Mouse (Mus musculus) liver, adult 2 months (tissue): ENCODE data around the gene Rps2. TPM values are rescaled to one million over a fixed set of nuclear protein-coding genes. Genes with fewer than 3 reads are reported as not detected.
A peak's percentile ranks its signal among the peaks of the same experiment; 100 is the strongest.

ENCODE experiments used
- DNase-seq: peaks from one replicate; pipeline ENCODE4 v3.0.0-alpha.2; 2011; ENCODE audit warnings: low read depth, low spot score; ENCODE audit errors: extremely low read depth
- H3K27ac ChIP-seq: fragments of 200-500 bp; replicated peaks from 2 replicates; pipeline ENCODE4 v1.5.1; 2012; ENCODE audit warnings: low read depth, mild to moderate bottlenecking, control low read depth, inconsistent platforms, low read length; ENCODE audit not compliant: insufficient read depth
- H3K27me3 ChIP-seq: fragments of 200-500 bp; 2 replicates; pipeline ENCODE4 v1.6.1; 2012; ENCODE audit warnings: mild to moderate bottlenecking, moderate library complexity, low read length, inconsistent platforms; ENCODE audit not compliant: control insufficient read depth, insufficient read depth
- H3K36me3 ChIP-seq: fragments of 200-500 bp; 2 replicates; pipeline ENCODE4 v1.6.1; 2012; ENCODE audit warnings: low read length, inconsistent platforms; ENCODE audit not compliant: control insufficient read depth, insufficient read depth
- H3K4me1 ChIP-seq: fragments of 200-500 bp; 2 replicates; pipeline ENCODE4 v1.6.1; 2011; ENCODE audit warnings: low read length; ENCODE audit not compliant: control insufficient read depth, insufficient read depth
- H3K4me3 ChIP-seq: fragments of 200-500 bp; 2 replicates; pipeline ENCODE4 v1.5.1; 2011; ENCODE audit warnings: low read depth, mild to moderate bottlenecking, control low read depth, low read length, moderate library complexity; ENCODE audit not compliant: insufficient read depth
- H3K79me2 ChIP-seq: fragments of 200-500 bp; 2 replicates; pipeline ENCODE4 v1.6.1; 2012; ENCODE audit warnings: inconsistent platforms, mild to moderate bottlenecking, low read length, moderate library complexity; ENCODE audit not compliant: control insufficient read depth, insufficient read depth
- H3K9ac ChIP-seq: fragments of 200-500 bp; 2 replicates; pipeline ENCODE4 v1.6.1; 2012; ENCODE audit warnings: low read depth, mild to moderate bottlenecking, control low read depth, inconsistent platforms, low read length
- CTCF ChIP-seq: fragments of 200-500 bp; IDR thresholded peaks from 2 replicates; pipeline ENCODE4 v1.5.1; 2011; ENCODE audit warnings: low read depth, low read length, control low read depth
- POLR2A ChIP-seq: fragments of 200-500 bp; IDR thresholded peaks from 2 replicates; pipeline ENCODE4 v1.6.1; 2011; ENCODE audit warnings: low read length, control low read depth; ENCODE audit not compliant: insufficient read depth; ENCODE audit errors: extremely low read depth
- WGBS: fragments of 180-500 bp; shearing (Covaris S2); methylation state at CpG from one replicate; pipeline ENCODE4 v1.1.7; 2018; 5-methylcytosine and 5-hydroxymethylcytosine counted together
- polyA plus RNA-seq: library from polyadenylated mRNA; depleted of rRNA; stranded (reverse); fragments of >200 nt; gene quantifications from 2 replicates; pipeline ENCODE4 v1.2.3, GENCODE M21; 2012
- total RNA-seq: library from RNA; depleted of rRNA; stranded (reverse); fragments of >200 nt; gene quantifications from 2 replicates; pipeline ENCODE4 v1.2.3, GENCODE M21; 2014

The Rps2 gene
- total and polyA plus RNA-seq, 2 experiments = 802 to 2,199 TPM

DNA sequence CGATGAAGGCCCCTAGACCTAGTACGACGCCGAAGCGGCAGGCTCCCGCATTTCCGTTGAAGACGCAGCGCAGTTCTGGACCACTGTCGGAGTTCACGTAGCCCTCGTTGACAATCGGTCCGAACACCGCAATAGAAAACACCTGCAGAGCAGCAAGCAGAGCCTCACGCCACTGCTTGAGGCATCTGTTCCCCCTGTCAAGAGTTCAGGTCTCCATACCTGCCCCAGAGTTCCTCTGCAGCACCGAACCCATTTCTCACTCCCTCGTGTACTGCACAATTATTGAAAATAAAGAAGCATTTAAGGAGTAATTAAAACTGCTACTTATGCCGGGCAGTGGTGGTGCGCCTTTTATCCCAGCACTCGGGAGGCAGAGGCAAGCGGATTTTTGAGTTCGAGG lies 30.3 kb upstream of the Rps2 start:
- H3K36me3 ChIP-seq = no peaks in the 10 kb centered on the region
- H3K4me3 ChIP-seq = peak overlapping the region; percentile 59; the same call in 1 of the 2 replicates
- TF ChIP-seq POLR2A (no peak), CTCF (no peak)
- no peaks in the 10 kb centered on the region for H3K79me2 ChIP-seq
- peaks cover 6% of the 10 kb centered on the region; the same call in 1 of the 2 replicates for H3K4me1 ChIP-seq
- peak overlapping the region; percentile 13; the same call in 1 of the 2 replicates for H3K9ac ChIP-seq
- peaks cover 6% of the 10 kb centered on the region for H3K27me3 ChIP-seq
- no peak overlapping the region for H3K27ac ChIP-seq
- DNase-seq = no peak
- 27% methylated on average over 23 of the region's 23 CpGs for WGBS

- Histone ChIP-seq H3K4me1 (peaks cover 6% of the 10 kb centered on the region; the same call in 1 of the 2 replicates), H3K4me3 (no peak within 1 kb of the TSS), H3K27ac (no peak within 1 kb of the TSS), H3K27me3 (peaks cover 6% of the 10 kb centered on the region), H3K36me3 (no peaks in the 10 kb centered on the region), H3K9ac (no peak within 1 kb of the TSS), H3K79me2 (no peaks in the 10 kb centered on the region)
- no peak for DNase-seq
- no peak for TF ChIP-seq CTCF
- no peak for TF ChIP-seq POLR2A
- 8% methylated on average over 55 of the region's 55 CpGs for WGBS
These were observed 28.4 kb upstream of the Rps2 start, which contains the start of gene Syngr3 for GRCm38 (mm10) chr17:24689251-24690081. TSS of gene Syngr3 (minus strand) at chr17:24689955.

DNA sequence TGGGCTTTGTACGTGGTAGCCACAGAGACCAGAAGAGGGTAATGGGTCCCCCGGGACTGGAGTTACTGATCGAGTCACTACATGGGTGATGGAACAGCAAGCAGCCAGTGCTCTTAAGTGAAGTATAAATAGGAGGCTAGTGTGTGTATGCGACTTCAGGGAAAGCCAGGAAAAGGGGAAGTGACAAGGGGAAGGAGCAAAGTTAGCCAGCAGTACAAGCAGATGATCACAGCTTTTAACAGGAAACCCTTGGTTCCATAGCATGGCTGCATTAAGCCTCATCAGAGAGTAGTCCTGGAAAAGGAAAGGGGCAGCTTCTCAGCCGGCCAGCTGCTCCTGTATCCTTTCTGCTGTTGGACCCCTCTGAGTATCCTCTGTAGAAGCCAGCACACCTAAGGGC lies 25.5 kb upstream of the Rps2 start:
- Histone ChIP-seq H3K27me3 (peaks cover 6% of the 10 kb centered on the region), H3K36me3 (no peaks in the 10 kb centered on the region), H3K4me3 (no peak overlapping the region), H3K9ac (no peak overlapping the region), H3K79me2 (no peaks in the 10 kb centered on the region; the same call in 1 of the 2 replicates), H3K27ac (no peak overlapping the region), H3K4me1 (peaks cover 6% of the 10 kb centered on the region)
- WGBS = 89% methylated on average over 5 of the region's 5 CpGs
- TF ChIP-seq CTCF = no peak
- peak; percentile 15 for DNase-seq

- peak overlapping the region; percentile 94 for H3K9ac ChIP-seq
- H3K36me3 ChIP-seq = no peaks in the 10 kb centered on the region; the same call in 1 of the 2 replicates
- H3K4me1 ChIP-seq = peaks cover 3% of the 10 kb centered on the region; the same call in 1 of the 2 replicates
- no peaks in the 10 kb centered on the region; the same call in 1 of the 2 replicates for H3K79me2 ChIP-seq
- DNase-seq = peak; percentile 86
- H3K27ac ChIP-seq = peak overlapping the region; percentile 86
- WGBS = 4% methylated on average over 50 of the region's 51 CpGs
- H3K27me3 ChIP-seq = no peaks in the 10 kb centered on the region
- TF ChIP-seq CTCF (no peak), POLR2A (no peak)
- peak overlapping the region; percentile 92 for H3K4me3 ChIP-seq
These were observed 22.4 kb upstream of the Rps2 start for GRCm38 (mm10) chr17:24695326-24696010.

DNA sequence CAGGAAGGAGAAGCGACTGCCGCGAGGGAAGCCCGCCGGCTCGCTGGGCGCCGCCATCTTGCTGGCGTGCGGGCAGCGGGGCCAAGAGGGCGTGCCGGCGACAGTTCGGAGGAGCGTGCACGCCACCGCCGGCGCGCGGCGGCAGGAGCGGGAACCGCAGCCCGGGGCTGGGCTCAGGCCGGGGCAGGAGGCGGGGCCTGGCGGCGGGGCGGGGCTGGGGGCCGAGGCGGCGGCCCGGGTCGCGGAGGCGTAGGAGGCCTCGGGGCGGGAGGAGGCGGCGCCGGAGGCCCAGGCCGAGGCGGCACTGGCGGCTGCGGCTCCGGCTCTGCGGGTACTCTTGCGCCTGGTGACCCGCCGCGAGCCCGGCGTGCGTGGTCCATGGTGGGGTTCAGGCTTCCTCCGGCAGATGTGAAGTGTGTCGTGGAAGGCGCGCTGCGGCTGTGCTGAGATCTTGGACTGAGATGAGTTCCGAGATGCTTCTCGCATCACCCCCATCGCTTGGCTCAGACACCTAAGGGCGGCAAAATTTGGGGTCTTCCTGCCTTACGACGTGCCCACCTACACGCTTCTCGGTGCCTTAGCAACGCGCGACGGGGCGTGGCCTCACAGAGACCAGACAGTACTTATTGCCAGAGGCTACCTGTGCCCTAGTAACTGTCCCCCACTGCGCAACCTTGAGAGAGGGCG lies 21.8 kb upstream of the Rps2 start, which contains the start of the genes Gfer and Noxo1:
TSS of gene Gfer (minus strand) at position 146 of the 687 bp plus-strand sequence.
TSS of gene Noxo1 (plus strand) at position 224 of the 687 bp plus-strand sequence.
- Histone ChIP-seq H3K79me2 (no peaks in the 10 kb centered on the region; the same call in 1 of the 2 replicates), H3K4me3 (peak within 1 kb of the TSS; percentile 92), H3K9ac (peak within 1 kb of the TSS; percentile 94), H3K27ac (peak within 1 kb of the TSS; percentile 86), H3K27me3 (no peaks in the 10 kb centered on the region), H3K4me1 (peaks cover 3% of the 10 kb centered on the region; the same call in 1 of the 2 replicates), H3K36me3 (no peaks in the 10 kb centered on the region; the same call in 1 of the 2 replicates)
- 1% methylated on average over 64 of the region's 76 CpGs for WGBS
- TF ChIP-seq POLR2A (0 out of 2 replicates have a peak, but pooled peaks have one; percentile 30), CTCF (peak; percentile 33; the same call in 1 of the 2 replicates)
- peak; percentile 57 for DNase-seq
